Mouse (Mus musculus): ENCODE data around the gene 4930452B06Rik. TPM values are rescaled to one million over a fixed set of nuclear protein-coding genes. Genes with fewer than 3 reads are reported as not detected.
A peak's percentile ranks its signal among the peaks of the same experiment; 100 is the strongest.

Gene 4930452B06Rik
- 2.3 and 2.5 TPM in 2 replicates for polyA plus RNA-seq (2016; fragmentation: Nextera tagmentation; extraction: Ambion mirVana)

DNA sequence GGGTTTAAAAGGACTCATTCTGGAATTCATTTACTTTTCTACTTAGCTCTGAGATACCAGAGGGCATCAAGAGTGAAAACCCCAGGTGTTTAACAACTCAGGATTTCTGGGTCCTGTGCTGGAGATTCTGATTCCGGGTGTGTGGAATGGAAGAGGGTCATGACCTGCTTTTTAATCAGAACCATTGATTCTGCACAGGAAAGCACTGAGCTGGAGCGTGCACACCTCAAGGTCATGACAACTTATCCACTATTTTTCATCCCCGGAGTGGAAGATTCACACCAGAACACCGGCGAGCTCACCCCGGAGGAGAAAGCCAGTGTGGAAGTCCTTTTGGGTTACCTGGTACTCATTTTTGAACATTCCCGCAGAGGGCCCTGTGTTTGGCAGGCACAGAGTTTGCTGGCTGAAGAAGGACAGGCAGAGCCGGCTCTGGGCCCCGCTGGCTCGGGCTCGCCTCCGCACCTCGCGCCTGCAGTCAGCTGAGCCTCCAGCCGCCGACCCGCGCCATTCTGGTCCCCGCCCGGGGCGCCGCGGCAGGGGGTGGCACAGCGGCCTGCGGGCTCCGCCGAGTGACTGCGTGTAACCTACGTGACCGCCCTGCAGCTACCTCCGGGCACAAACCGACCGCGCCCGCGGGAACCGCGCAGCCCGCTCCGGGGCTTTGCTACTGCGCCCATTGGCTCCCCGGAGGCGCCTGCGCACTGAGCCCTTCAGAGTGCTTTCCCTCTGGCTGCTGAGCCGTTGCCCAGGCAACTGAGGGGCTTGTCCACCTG is at the start of gene 4930452B06Rik:
Gene 4930452B06Rik (minus strand): TSS at position 605 of the 776 bp plus-strand sequence.
- Histone ChIP-seq H3K4me3 (peak within 1 kb of the TSS; percentile 52), H3K4me1 (no peaks in the 10 kb centered on the region), H3K9me3 (replicated peaks) (no peaks in the 10 kb centered on the region), H3K4me2 (peak within 1 kb of the TSS; percentile 58), H3K27ac (no peak within 1 kb of the TSS), H3K9ac (peak within 1 kb of the TSS; percentile 31; the same call in 1 of the 2 replicates), H3K36me3 (no peaks in the 10 kb centered on the region), H3K27me3 (replicated peaks) (peaks cover 18% of the 10 kb centered on the region)
- ATAC-seq, result peak; percentile 82
- WGBS (ENCODE audit: insufficient replicate concordance), result 3% methylated on average over 45 of the region's 45 CpGs

DNA sequence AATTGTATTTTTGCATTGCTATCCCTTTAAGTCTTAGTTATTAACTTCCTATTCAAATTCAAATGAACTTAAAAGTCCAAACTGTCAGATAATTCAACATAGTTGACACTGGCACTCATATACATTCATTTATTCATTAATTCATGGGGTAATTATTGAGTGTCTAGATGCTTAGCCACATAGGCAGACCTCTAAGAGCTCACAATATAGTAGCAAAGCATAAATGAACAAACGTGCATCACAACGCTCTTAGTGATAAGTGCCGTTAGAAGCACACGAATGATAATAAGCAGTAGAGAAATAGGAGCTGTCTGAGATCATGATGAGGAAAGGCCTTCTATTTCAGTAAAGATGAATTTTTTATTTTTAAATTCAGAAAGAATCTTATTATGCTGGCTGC is 46.6 kb upstream of the 4930452B06Rik start:
- Histone ChIP-seq H3K4me2 (no peak overlapping the region), H3K9me3 (replicated peaks) (no peaks in the 10 kb centered on the region), H3K36me3 (no peaks in the 10 kb centered on the region), H3K27ac (no peak overlapping the region), H3K4me3 (no peak overlapping the region), H3K4me1 (no peaks in the 10 kb centered on the region), H3K9ac (no peak overlapping the region), H3K27me3 (replicated peaks) (no peaks in the 10 kb centered on the region)
- no peak for ATAC-seq
- WGBS (ENCODE audit: insufficient replicate concordance), result 80% methylated on average over 4 of the region's 4 CpGs

DNA sequence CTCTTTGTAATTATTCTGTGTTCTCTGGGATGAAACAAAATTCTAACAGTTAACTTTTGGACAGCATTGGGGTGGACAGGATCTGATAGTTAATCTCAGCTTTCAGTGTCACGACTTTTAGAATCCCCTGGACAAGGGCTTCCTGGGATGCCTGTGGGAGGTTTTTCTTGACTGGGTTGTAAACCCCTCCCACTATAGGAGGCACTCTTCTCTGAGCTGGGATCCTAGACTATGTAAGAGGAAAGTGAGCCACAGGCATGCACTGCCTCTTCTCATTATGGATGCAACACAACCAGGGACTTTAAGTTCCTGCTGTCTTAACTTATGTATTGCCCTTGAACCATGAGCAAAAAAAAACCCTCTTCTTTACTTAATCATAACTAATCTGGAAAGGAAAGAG is 23.4 kb upstream of the 4930452B06Rik start:
- no peaks in the 10 kb centered on the region for H3K36me3 ChIP-seq
- no peaks in the 10 kb centered on the region for H3K9me3 ChIP-seq (replicated peaks)
- H3K4me1 ChIP-seq, result no peaks in the 10 kb centered on the region
- no peak overlapping the region for H3K4me2 ChIP-seq
- ATAC-seq, result no peak
- H3K9ac ChIP-seq, result no peak overlapping the region
- no peak overlapping the region for H3K27ac ChIP-seq
- no peaks in the 10 kb centered on the region for H3K27me3 ChIP-seq (replicated peaks)
- 28% methylated on average over 1 of the region's 1 CpGs for WGBS (ENCODE audit: insufficient replicate concordance)
- no peak overlapping the region for H3K4me3 ChIP-seq

DNA sequence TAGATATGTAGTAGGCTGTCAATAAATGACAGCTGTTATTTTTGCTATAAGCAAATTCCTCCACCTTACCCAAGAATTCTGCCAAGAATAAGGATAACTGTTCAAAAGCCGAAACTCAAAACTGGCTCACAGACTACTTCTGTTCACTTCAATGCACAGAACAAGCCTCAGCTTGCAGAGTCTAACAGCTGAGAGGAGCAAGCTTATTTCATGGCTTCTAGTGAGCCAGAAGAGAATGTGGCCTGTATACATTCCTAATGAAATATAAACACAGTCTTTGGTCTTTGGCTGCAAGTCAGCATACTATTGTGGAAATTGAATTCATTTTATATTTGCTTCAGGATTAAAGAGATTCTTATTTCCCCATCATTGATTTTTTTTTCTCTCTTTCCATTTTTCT is 22.4 kb upstream of the 4930452B06Rik start:
- Histone ChIP-seq H3K36me3 (no peaks in the 10 kb centered on the region), H3K4me2 (no peak overlapping the region), H3K27me3 (replicated peaks) (no peaks in the 10 kb centered on the region), H3K4me3 (no peak overlapping the region), H3K9ac (no peak overlapping the region), H3K27ac (no peak overlapping the region), H3K4me1 (no peaks in the 10 kb centered on the region), H3K9me3 (replicated peaks) (no peaks in the 10 kb centered on the region)
- ATAC-seq, result no peak
- 70% methylated on average over 1 of the region's 1 CpGs for WGBS (ENCODE audit: insufficient replicate concordance)

DNA sequence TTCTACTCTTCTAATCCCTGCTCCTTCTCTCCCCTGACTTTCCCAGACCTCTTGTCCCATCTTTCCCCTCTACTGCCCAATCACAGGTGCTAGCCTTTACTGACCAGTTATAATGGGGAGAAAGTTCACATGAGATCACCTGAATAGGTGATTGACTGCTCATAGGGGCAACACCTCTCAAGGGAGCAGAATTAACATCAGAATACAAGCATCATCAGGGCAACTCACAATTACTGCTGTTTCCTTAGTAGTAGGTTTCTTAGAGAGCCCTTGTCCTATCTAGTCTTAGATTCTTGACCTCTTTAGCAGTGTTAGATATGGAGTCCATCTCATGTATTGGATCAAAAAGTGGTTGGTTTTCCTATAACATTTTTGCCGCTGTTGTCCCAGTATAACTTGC is 20.1 kb upstream of the 4930452B06Rik start:
- H3K4me2 ChIP-seq, result no peak overlapping the region
- no peaks in the 10 kb centered on the region for H3K36me3 ChIP-seq
- H3K27me3 ChIP-seq (replicated peaks), result no peaks in the 10 kb centered on the region
- H3K4me1 ChIP-seq, result no peaks in the 10 kb centered on the region
- no peaks in the 10 kb centered on the region for H3K9me3 ChIP-seq (replicated peaks)
- H3K4me3 ChIP-seq, result no peak overlapping the region
- H3K9ac ChIP-seq, result no peak overlapping the region
- H3K27ac ChIP-seq, result no peak overlapping the region
- WGBS (ENCODE audit: insufficient replicate concordance), result 81% methylated on average over 1 of the region's 1 CpGs
- ATAC-seq, result no peak

DNA sequence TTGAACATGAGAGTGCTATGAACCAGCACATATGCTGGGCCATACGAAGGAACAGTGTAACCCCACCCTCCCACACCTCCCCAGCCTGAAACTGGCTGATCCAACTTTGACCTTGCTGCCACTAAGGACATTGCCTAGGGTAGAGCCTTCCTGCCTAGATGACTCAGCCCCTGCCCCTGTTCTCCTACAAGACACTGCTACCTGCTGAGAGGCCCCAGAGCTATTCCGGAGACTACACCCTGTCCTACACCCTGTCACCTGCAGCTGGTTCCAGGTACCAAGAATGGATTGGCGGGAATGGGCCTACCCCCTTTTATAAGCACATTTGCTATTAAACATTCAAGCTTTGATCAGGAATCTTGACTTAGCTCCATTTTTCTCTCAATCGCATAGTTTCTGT is 13.9 kb upstream of the 4930452B06Rik start:
- Histone ChIP-seq H3K9me3 (replicated peaks) (no peaks in the 10 kb centered on the region), H3K4me1 (no peaks in the 10 kb centered on the region), H3K9ac (no peak overlapping the region), H3K27ac (no peak overlapping the region), H3K4me2 (no peak overlapping the region), H3K27me3 (replicated peaks) (no peaks in the 10 kb centered on the region), H3K36me3 (no peaks in the 10 kb centered on the region), H3K4me3 (no peak overlapping the region)
- 68% methylated on average over 4 of the region's 4 CpGs for WGBS (ENCODE audit: insufficient replicate concordance)
- no peak for ATAC-seq

DNA sequence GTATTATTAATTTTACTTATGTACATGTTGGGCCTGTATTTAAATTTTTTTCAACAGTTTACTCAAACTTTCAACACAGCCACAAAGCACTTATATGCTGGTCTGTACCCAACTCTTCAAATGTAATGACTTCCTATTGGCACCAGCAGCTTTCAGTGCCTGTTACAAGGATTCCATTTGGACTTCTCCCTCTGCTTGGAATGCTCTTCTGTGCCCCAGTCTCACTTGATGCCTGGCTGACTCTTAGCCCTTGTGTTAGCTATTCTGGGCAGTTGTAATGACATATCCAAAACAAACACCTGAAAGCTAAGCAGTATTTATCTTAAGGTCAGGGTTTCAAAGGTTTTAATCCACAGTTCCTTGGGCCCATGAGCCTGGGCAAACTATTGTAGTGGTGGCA is 5.7 kb downstream of the 4930452B06Rik start:
- H3K4me2 ChIP-seq, result no peak overlapping the region
- H3K27me3 ChIP-seq (replicated peaks), result peaks cover 3% of the 10 kb centered on the region; the same call in 1 of the 2 replicates
- H3K9me3 ChIP-seq (replicated peaks), result no peaks in the 10 kb centered on the region
- no peak overlapping the region for H3K27ac ChIP-seq
- ATAC-seq, result no peak
- H3K4me3 ChIP-seq, result no peak overlapping the region
- H3K36me3 ChIP-seq, result no peaks in the 10 kb centered on the region
- no peaks in the 10 kb centered on the region for H3K4me1 ChIP-seq
- no peak overlapping the region for H3K9ac ChIP-seq

DNA sequence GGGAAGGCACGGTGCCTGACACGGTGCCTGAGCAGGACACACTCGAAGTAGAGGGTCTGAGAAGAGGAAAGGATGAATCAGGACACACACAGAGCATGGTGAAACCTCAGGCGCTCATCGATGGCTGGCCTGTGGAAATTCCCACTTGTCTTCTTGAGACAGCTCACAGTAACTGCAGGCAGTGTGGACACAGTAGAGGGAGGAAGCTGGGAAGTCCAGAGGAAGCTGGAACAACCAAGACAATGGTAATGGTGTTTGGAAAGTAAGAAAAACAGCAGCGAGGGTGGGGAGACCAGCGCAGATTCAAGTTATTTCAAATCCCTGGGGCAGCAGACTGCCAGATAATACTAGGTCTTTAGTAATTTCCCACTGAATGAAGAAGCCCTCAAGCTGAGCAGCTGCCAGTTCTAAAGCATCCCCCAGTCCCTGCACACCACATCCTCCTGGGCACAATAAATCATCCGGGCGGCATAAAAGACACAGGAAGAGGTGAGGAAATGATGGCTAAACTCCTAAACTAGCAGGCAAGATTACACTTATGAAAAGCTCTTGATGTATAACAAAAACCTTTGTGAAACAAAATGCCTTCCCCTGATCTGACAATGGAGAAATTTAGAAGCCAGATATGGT is 24.3 kb downstream of the 4930452B06Rik start:
- WGBS (ENCODE audit: insufficient replicate concordance), result 44% methylated on average over 9 of the region's 9 CpGs

DNA sequence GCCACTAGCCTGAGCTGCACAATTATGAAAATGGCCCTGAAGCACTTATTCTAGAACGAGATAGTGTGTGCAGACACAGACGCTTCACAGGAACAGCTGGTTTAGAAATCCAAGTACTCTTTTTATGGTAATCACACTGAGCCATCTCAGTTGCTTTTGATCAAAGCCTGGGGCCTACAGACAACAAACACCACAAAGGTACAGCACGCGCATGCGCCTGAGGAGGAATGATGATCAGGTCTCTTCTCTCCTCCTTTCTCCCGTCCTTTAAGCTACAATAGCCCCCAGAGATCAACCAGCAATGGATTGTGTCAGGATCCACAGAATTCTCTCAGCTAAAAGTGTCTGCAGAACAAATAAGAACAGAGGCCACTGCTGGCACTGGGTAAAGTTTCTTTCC is 33.8 kb downstream of the 4930452B06Rik start:
- no peak for ATAC-seq
- Histone ChIP-seq H3K4me2 (no peak overlapping the region), H3K4me3 (no peak overlapping the region), H3K27ac (no peak overlapping the region), H3K36me3 (no peaks in the 10 kb centered on the region), H3K27me3 (replicated peaks) (no peaks in the 10 kb centered on the region), H3K9me3 (replicated peaks) (no peaks in the 10 kb centered on the region), H3K9ac (no peak overlapping the region), H3K4me1 (no peaks in the 10 kb centered on the region)
- WGBS (ENCODE audit: insufficient replicate concordance), result 68% methylated on average over 6 of the region's 6 CpGs

More for the DNA sequence above, 24.3 kb downstream of the 4930452B06Rik start:
- Histone ChIP-seq H3K36me3 (no peaks in the 10 kb centered on the region), H3K27me3 (replicated peaks) (no peaks in the 10 kb centered on the region), H3K4me2 (no peak overlapping the region), H3K27ac (no peak overlapping the region), H3K9ac (no peak overlapping the region), H3K4me3 (no peak overlapping the region), H3K9me3 (replicated peaks) (no peaks in the 10 kb centered on the region), H3K4me1 (no peaks in the 10 kb centered on the region)
- ATAC-seq, result no peak

DNA sequence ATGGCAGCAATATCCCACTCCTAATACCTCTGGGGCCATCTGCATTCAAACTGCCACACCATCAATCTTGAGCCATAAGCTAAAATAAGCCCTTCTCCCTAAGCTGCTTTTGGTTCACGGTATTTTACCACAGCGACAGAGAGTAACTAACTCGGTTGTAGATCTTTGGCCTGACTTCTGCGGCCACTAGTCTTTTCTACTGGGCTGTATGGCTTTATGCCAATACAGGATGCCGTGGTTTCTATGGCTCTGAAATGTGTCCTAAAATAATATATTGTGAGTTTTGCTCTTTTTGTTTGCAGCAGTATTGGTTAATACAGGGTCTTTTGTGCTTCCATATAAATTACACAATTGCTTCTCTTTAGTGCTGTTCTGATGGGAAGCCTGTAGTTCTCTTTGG is 37.6 kb downstream of the 4930452B06Rik start:
- H3K4me2 ChIP-seq, result no peak overlapping the region
- no peaks in the 10 kb centered on the region for H3K4me1 ChIP-seq
- no peaks in the 10 kb centered on the region for H3K27me3 ChIP-seq (replicated peaks)
- H3K36me3 ChIP-seq, result no peaks in the 10 kb centered on the region
- H3K9me3 ChIP-seq (replicated peaks), result no peaks in the 10 kb centered on the region
- 75% methylated on average over 5 of the region's 5 CpGs for WGBS (ENCODE audit: insufficient replicate concordance)
- no peak for ATAC-seq
- H3K4me3 ChIP-seq, result no peak overlapping the region
- H3K27ac ChIP-seq, result no peak overlapping the region
- no peak overlapping the region for H3K9ac ChIP-seq

DNA sequence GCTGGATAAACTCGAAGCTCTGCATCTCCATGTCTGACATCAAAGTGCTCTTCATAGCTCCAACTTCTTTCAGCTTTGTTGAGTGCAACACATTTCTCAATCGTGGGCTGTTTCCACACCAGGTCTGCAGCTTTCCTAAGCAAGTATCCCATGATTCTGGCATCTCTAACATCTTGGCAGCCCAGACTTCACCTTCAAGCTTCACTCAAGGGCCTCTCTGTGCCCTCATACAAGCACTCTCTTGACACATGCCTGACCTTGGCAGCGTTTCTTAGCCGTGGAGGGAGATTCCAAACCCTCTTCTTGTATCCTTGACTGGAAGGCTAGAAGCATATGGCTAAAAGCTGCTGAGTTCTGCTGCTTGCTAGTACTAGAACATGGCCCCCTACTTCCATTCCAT is 38.6 kb downstream of the 4930452B06Rik start:
- 56% methylated on average over 4 of the region's 4 CpGs for WGBS (ENCODE audit: insufficient replicate concordance)
- ATAC-seq, result no peak
- H3K4me1 ChIP-seq, result no peaks in the 10 kb centered on the region
- no peaks in the 10 kb centered on the region for H3K36me3 ChIP-seq
- H3K27ac ChIP-seq, result no peak overlapping the region
- no peaks in the 10 kb centered on the region for H3K9me3 ChIP-seq (replicated peaks)
- H3K9ac ChIP-seq, result no peak overlapping the region
- no peak overlapping the region for H3K4me2 ChIP-seq
- H3K4me3 ChIP-seq, result no peak overlapping the region
- H3K27me3 ChIP-seq (replicated peaks), result no peaks in the 10 kb centered on the region

DNA sequence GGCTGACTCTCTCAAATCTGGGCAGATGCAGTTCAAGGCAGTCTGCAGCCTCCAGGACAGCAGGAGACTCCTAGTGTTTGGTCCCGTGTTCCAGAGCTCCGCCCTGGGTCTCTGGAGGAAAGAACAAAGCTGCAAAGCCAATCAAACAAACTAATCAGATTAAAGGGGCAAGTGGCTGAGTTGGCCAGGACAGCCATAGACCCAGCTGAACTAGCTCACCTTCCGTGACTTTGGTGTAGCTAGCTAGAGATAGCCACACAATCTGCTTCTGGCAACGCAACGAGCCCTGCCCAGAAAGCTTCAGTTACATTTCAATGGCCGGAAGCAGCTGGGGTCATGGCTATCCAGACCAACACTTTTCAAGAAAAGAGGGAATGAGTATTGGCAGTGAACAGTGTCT is 44.9 kb downstream of the 4930452B06Rik start:
- Histone ChIP-seq H3K36me3 (no peaks in the 10 kb centered on the region), H3K27ac (no peak overlapping the region), H3K27me3 (replicated peaks) (no peaks in the 10 kb centered on the region), H3K9ac (no peak overlapping the region), H3K4me3 (no peak overlapping the region), H3K4me1 (no peaks in the 10 kb centered on the region), H3K4me2 (no peak overlapping the region), H3K9me3 (replicated peaks) (no peaks in the 10 kb centered on the region)
- no peak for ATAC-seq
- whole genome bisulfite sequencing (ENCODE audit: insufficient replicate concordance), result 45% methylated on average over 6 of the region's 6 CpGs

All from liver, embryonic 12.5 days (tissue).